Mouse (Mus musculus) macrophage (primary cell): Measurements from ENCODE around the gene Shisal2b. TPM values are rescaled to one million over a fixed set of nuclear protein-coding genes. Genes with fewer than 3 reads are reported as not detected.

Source experiments
- polyA plus RNA-seq: library from polyadenylated mRNA; stranded (reverse); fragments of 250-400 nt; gene quantifications from 3 replicates; pipeline ENCODE4 v1.2.4, GENCODE M21; 2018; ENCODE audit warnings: inconsistent platforms

Gene Shisal2b
- polyA plus RNA-seq, 1 experiment from 2014 or later: not detected

Other genes with a start within 250 kb of the Shisal2b start
- 17.2 to 25.8 TPM (median 24.1 TPM) in 3 replicates for gene Srek1ip1, start 71.4 kb downstream of the Shisal2b start, polyA plus RNA-seq
- 15.4 to 41.9 TPM (median 19.7 TPM) in 3 replicates for gene Cwc27, start 46.8 kb downstream of the Shisal2b start, polyA plus RNA-seq
- gene Rgs7bp, start 191.0 kb upstream of the Shisal2b start, polyA plus RNA-seq: 0.07 to 1.2 TPM (median 0.16 TPM) in 3 replicates
- gene 4933425L06Rik, start 218.2 kb upstream of the Shisal2b start, polyA plus RNA-seq: not detected in 3 replicates